Mouse (Mus musculus): ENCODE measurements around the gene Ankrd61. TPM values are rescaled to one million over a fixed set of nuclear protein-coding genes. Genes with fewer than 3 reads are reported as not detected.

Gene Ankrd61
- polyA plus RNA-seq, 1 experiment, result 0.25 TPM

DNA sequence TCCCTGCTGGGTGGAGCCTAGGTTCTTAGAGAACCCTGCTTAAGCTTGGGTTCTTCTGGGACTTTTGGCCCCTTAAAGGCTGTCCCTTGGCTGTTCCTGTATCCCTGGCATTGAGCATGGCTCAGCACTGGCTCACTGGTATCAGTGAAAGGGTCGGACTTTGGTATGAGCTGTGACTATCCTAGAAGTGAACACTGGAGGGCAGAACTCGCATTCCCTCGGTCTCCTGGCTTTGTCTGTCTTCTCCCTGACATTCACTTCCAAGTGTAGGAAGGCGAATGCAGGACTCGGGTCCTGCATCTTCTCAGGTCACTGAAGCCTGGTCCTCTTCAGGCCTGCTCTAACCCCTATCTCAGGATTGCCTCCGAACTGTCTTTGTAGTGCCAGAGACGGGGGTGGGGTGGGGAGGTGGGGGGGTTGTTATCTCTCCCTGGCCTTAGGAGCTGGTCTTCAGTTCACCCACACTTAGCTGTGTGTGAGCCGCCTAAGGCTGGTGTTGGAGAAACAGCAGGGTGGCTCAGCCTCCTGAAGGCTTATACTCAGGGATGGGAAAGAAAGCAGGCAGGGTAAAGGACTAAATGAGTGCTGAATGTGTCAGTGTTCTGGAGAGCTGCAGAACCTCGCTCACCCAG is 5.1 kb downstream of the Ankrd61 start:
- H3K36me3 ChIP-seq (ENCODE audit: control insufficient read depth, insufficient read depth), result peaks cover 24% of the 10 kb centered on the region

DNA sequence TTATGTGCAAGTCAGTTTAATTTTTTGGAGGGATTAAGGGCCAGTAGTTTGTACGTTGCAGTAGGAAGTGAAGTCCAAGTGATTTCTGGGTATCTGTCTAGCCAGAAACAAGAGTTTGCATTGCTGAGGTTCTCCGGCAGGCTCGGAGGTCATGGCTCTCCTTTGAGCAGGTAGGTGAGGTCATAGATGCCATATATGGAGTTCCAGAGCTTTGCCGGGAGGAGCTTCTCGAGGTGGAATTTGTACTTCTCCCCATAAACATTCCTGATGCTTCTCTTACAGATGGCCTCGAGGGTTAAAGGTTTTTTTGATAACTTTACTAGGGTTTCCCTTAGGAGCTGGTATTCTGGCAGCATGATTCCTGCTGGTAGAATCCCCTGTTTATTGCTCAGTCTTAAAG is 6.7 kb downstream of the Ankrd61 start:
- Histone ChIP-seq H3K36me3 (ENCODE audit: control insufficient read depth, insufficient read depth) (peaks cover 21% of the 10 kb centered on the region), H3K4me3 (no peak overlapping the region), H3ac (ENCODE audit: control insufficient read depth, insufficient read length) (no peak overlapping the region), H3K27me3 (ENCODE audit: control insufficient read depth, insufficient read depth, insufficient read length) (no peaks in the 10 kb centered on the region), H3K79me2 (ENCODE audit: control insufficient read depth, insufficient read depth) (no peaks in the 10 kb centered on the region), H3K4me2 (ENCODE audit: low read depth) (no peak overlapping the region)
- TF ChIP-seq MAX (IDR thresholded peaks at IDR 0.05; ENCODE audit: low read depth), result no peak
- TF ChIP-seq TCF12 (IDR thresholded peaks at IDR 0.05; ENCODE audit: insufficient read depth, poor library complexity, severe bottlenecking), result no peak
- no peak for TF ChIP-seq CEBPB (IDR thresholded peaks at IDR 0.05; ENCODE audit: insufficient read depth, poor library complexity, severe bottlenecking)
- TF ChIP-seq MYOD1 (IDR thresholded peaks at IDR 0.05; ENCODE audit: control insufficient read depth in 1 of 3, insufficient read length in 2 of 3, low read depth in 2 of 3), result no peak
- TF ChIP-seq E2F4 (IDR thresholded peaks at IDR 0.05; ENCODE audit: insufficient read depth), result no peak
- TF ChIP-seq SRF (IDR thresholded peaks at IDR 0.05; ENCODE audit: control insufficient read depth, insufficient read length, low read depth), result no peak
- TF ChIP-seq POLR2AphosphoS2 (IDR thresholded peaks at IDR 0.05; ENCODE audit: insufficient read length, low read depth), result no peak
- TF ChIP-seq REST (IDR thresholded peaks at IDR 0.05; ENCODE audit: insufficient read depth, insufficient read length), result no peak
- TF ChIP-seq USF1 (IDR thresholded peaks at IDR 0.05; ENCODE audit: low read depth), result no peak
- no peak for TF ChIP-seq POLR2A (IDR thresholded peaks at IDR 0.05; ENCODE audit: insufficient read length, low read depth)
- no peak for TF ChIP-seq TCF3 (IDR thresholded peaks at IDR 0.05; ENCODE audit: insufficient read length, low read depth)
- TF ChIP-seq MYOG (IDR thresholded peaks at IDR 0.05; ENCODE audit: control insufficient read depth in 1 of 3, insufficient read depth in 1 of 3, insufficient read length in 2 of 3, low read depth in 2 of 3), result no peak

More for the DNA sequence above, 5.1 kb downstream of the Ankrd61 start:
- Histone ChIP-seq H3K79me2 (ENCODE audit: control insufficient read depth, insufficient read depth) (no peaks in the 10 kb centered on the region), H3ac (ENCODE audit: control insufficient read depth, insufficient read length) (no peak overlapping the region), H3K27me3 (ENCODE audit: control insufficient read depth, insufficient read depth, insufficient read length) (no peaks in the 10 kb centered on the region), H3K4me2 (ENCODE audit: low read depth) (no peak overlapping the region), H3K4me3 (no peak overlapping the region)
- TF ChIP-seq POLR2A (IDR thresholded peaks at IDR 0.05; ENCODE audit: insufficient read length, low read depth), result no peak
- TF ChIP-seq POLR2AphosphoS2 (IDR thresholded peaks at IDR 0.05; ENCODE audit: insufficient read length, low read depth), result no peak
- TF ChIP-seq MAX (IDR thresholded peaks at IDR 0.05; ENCODE audit: low read depth), result no peak
- TF ChIP-seq TCF3 (IDR thresholded peaks at IDR 0.05; ENCODE audit: insufficient read length, low read depth), result no peak
- TF ChIP-seq MYOG (IDR thresholded peaks at IDR 0.05; ENCODE audit: control insufficient read depth in 1 of 3, insufficient read depth in 1 of 3, insufficient read length in 2 of 3, low read depth in 2 of 3), result no peak
- TF ChIP-seq TCF12 (IDR thresholded peaks at IDR 0.05; ENCODE audit: insufficient read depth, poor library complexity, severe bottlenecking), result no peak
- no peak for TF ChIP-seq USF1 (IDR thresholded peaks at IDR 0.05; ENCODE audit: low read depth)
- no peak for TF ChIP-seq CEBPB (IDR thresholded peaks at IDR 0.05; ENCODE audit: insufficient read depth, poor library complexity, severe bottlenecking)
- TF ChIP-seq SRF (IDR thresholded peaks at IDR 0.05; ENCODE audit: control insufficient read depth, insufficient read length, low read depth), result no peak
- TF ChIP-seq REST (IDR thresholded peaks at IDR 0.05; ENCODE audit: insufficient read depth, insufficient read length), result no peak
- TF ChIP-seq E2F4 (IDR thresholded peaks at IDR 0.05; ENCODE audit: insufficient read depth), result no peak
- no peak for TF ChIP-seq MYOD1 (IDR thresholded peaks at IDR 0.05; ENCODE audit: control insufficient read depth in 1 of 3, insufficient read length in 2 of 3, low read depth in 2 of 3)

DNA sequence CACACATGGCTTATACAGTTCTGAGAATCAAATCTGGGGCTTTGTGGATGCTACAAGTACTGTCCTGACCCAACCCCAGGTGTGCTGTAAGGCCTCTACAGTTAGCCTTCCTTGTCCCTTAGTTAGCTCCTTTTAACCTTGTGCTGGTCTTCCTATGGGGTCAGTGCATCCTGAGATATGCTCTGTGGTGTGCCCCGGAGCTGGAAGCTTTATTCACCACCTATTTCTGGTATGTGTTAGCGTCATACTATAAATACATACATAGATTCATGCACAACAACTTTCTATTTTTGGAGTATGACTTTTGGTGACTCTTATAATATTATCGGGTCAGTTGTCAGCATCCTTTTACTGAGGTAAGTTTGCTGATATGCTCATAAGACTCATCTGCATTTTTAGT is 12.2 kb downstream of the Ankrd61 start:
- H3K36me3 ChIP-seq (ENCODE audit: control insufficient read depth, insufficient read depth), result peaks cover 16% of the 10 kb centered on the region
- TF ChIP-seq CEBPB (IDR thresholded peaks at IDR 0.05; ENCODE audit: insufficient read depth, poor library complexity, severe bottlenecking) (no peak), USF1 (IDR thresholded peaks at IDR 0.05; ENCODE audit: low read depth) (no peak), POLR2A (IDR thresholded peaks at IDR 0.05; ENCODE audit: insufficient read length, low read depth) (no peak), MYOG (IDR thresholded peaks at IDR 0.05; ENCODE audit: control insufficient read depth in 1 of 3, insufficient read depth in 1 of 3, insufficient read length in 2 of 3, low read depth in 2 of 3) (no peak), TCF12 (IDR thresholded peaks at IDR 0.05; ENCODE audit: insufficient read depth, poor library complexity, severe bottlenecking) (no peak), TCF3 (IDR thresholded peaks at IDR 0.05; ENCODE audit: insufficient read length, low read depth) (no peak), SRF (IDR thresholded peaks at IDR 0.05; ENCODE audit: control insufficient read depth, insufficient read length, low read depth) (no peak), POLR2AphosphoS2 (IDR thresholded peaks at IDR 0.05; ENCODE audit: insufficient read length, low read depth) (no peak), MAX (IDR thresholded peaks at IDR 0.05; ENCODE audit: low read depth) (no peak), MYOD1 (IDR thresholded peaks at IDR 0.05; ENCODE audit: control insufficient read depth in 1 of 3, insufficient read length in 2 of 3, low read depth in 2 of 3) (no peak), E2F4 (IDR thresholded peaks at IDR 0.05; ENCODE audit: insufficient read depth) (no peak), REST (IDR thresholded peaks at IDR 0.05; ENCODE audit: insufficient read depth, insufficient read length) (no peak)
- no peaks in the 10 kb centered on the region for H3K79me2 ChIP-seq (ENCODE audit: control insufficient read depth, insufficient read depth)
- H3K27me3 ChIP-seq (ENCODE audit: control insufficient read depth, insufficient read depth, insufficient read length), result no peaks in the 10 kb centered on the region
- no peak overlapping the region for H3K4me3 ChIP-seq
- no peak overlapping the region for H3ac ChIP-seq (ENCODE audit: control insufficient read depth, insufficient read length)
- no peak overlapping the region for H3K4me2 ChIP-seq (ENCODE audit: low read depth)

GRCm38 (mm10) chr5:143874571-143874970 is 22.9 kb downstream of the Ankrd61 start:
- Histone ChIP-seq H3K79me2 (ENCODE audit: control insufficient read depth, insufficient read depth) (no peaks in the 10 kb centered on the region), H3ac (ENCODE audit: control insufficient read depth, insufficient read length) (no peak overlapping the region), H3K27me3 (ENCODE audit: control insufficient read depth, insufficient read depth, insufficient read length) (no peaks in the 10 kb centered on the region), H3K36me3 (ENCODE audit: control insufficient read depth, insufficient read depth) (peaks cover 27% of the 10 kb centered on the region), H3K4me3 (no peak overlapping the region), H3K4me2 (ENCODE audit: low read depth) (no peak overlapping the region)
- TF ChIP-seq POLR2AphosphoS2 (IDR thresholded peaks at IDR 0.05; ENCODE audit: insufficient read length, low read depth) (no peak), MAX (IDR thresholded peaks at IDR 0.05; ENCODE audit: low read depth) (no peak), TCF12 (IDR thresholded peaks at IDR 0.05; ENCODE audit: insufficient read depth, poor library complexity, severe bottlenecking) (no peak), REST (IDR thresholded peaks at IDR 0.05; ENCODE audit: insufficient read depth, insufficient read length) (no peak), POLR2A (IDR thresholded peaks at IDR 0.05; ENCODE audit: insufficient read length, low read depth) (no peak), SRF (IDR thresholded peaks at IDR 0.05; ENCODE audit: control insufficient read depth, insufficient read length, low read depth) (no peak), TCF3 (IDR thresholded peaks at IDR 0.05; ENCODE audit: insufficient read length, low read depth) (no peak), MYOD1 (IDR thresholded peaks at IDR 0.05; ENCODE audit: control insufficient read depth in 1 of 3, insufficient read length in 2 of 3, low read depth in 2 of 3) (no peak), USF1 (IDR thresholded peaks at IDR 0.05; ENCODE audit: low read depth) (no peak), E2F4 (IDR thresholded peaks at IDR 0.05; ENCODE audit: insufficient read depth) (no peak), MYOG (IDR thresholded peaks at IDR 0.05; ENCODE audit: control insufficient read depth in 1 of 3, insufficient read depth in 1 of 3, insufficient read length in 2 of 3, low read depth in 2 of 3) (no peak), CEBPB (IDR thresholded peaks at IDR 0.05; ENCODE audit: insufficient read depth, poor library complexity, severe bottlenecking) (no peak)
